Mouse (Mus musculus) myocyte (in vitro differentiated cells): ENCODE data around the gene Wfdc16.

Experiments used
- CEBPB ChIP-seq: IDR thresholded peaks from 2 replicates; pipeline ENCODE4 v1.6.1; 2011; ENCODE audit warnings: mild to moderate bottlenecking, moderate library complexity; ENCODE audit not compliant: poor library complexity, insufficient read depth, severe bottlenecking
- MAX ChIP-seq: IDR thresholded peaks from one replicate; pipeline ENCODE4 v1.6.1; 2011; ENCODE audit warnings: low read depth, mild to moderate bottlenecking, control low read depth
- MYOD1 ChIP-seq, 3 experiments: IDR thresholded peaks; one replicate each; pipeline ENCODE4 v1.6.1; 2011; ENCODE audit warnings: control low read depth in 2 of 3, low read depth in 2 of 3, mild to moderate bottlenecking in 2 of 3, moderate library complexity in 1 of 3; ENCODE audit not compliant: insufficient read length in 2 of 3, control insufficient read depth in 1 of 3
- MYOG ChIP-seq, 3 experiments: IDR thresholded peaks; one replicate each; pipeline ENCODE4 v1.6.1; 2011; ENCODE audit warnings: control low read depth in 2 of 3, low read depth in 2 of 3, mild to moderate bottlenecking in 2 of 3; ENCODE audit not compliant: insufficient read length in 2 of 3, control insufficient read depth in 1 of 3, insufficient read depth in 1 of 3
- POLR2A ChIP-seq: IDR thresholded peaks from one replicate; pipeline ENCODE4 v1.6.1; 2011; ENCODE audit warnings: low read depth, mild to moderate bottlenecking, control low read depth, moderate library complexity; ENCODE audit not compliant: insufficient read length
- POLR2AphosphoS2 ChIP-seq: IDR thresholded peaks from one replicate; pipeline ENCODE4 v1.6.1; 2011; ENCODE audit warnings: low read depth, control low read depth; ENCODE audit not compliant: insufficient read length
- SRF ChIP-seq: IDR thresholded peaks from one replicate; pipeline ENCODE4 v1.6.1; 2011; ENCODE audit warnings: low read depth; ENCODE audit not compliant: control insufficient read depth, insufficient read length
- TCF12 ChIP-seq: IDR thresholded peaks from one replicate; pipeline ENCODE4 v1.6.1; 2011; ENCODE audit warnings: mild to moderate bottlenecking, control low read depth; ENCODE audit not compliant: poor library complexity, insufficient read depth, severe bottlenecking
- TCF3 ChIP-seq: IDR thresholded peaks from one replicate; pipeline ENCODE4 v1.6.1; 2011; ENCODE audit warnings: low read depth, control low read depth; ENCODE audit not compliant: insufficient read length
- USF1 ChIP-seq: IDR thresholded peaks from one replicate; pipeline ENCODE4 v1.6.1; 2011; ENCODE audit warnings: low read depth, mild to moderate bottlenecking, control low read depth, moderate library complexity

GRCm38 (mm10) chr2:164619050-164619449, 19.5 kb downstream of the Wfdc16 start:
- TF ChIP-seq MAX, result no peak
- TF ChIP-seq POLR2AphosphoS2, result no peak
- TF ChIP-seq TCF12, result no peak
- no peak for TF ChIP-seq SRF
- TF ChIP-seq POLR2A, result no peak
- TF ChIP-seq MYOG (IDR thresholded peaks at IDR 0.05; ENCODE audit: control insufficient read depth in 1 of 3, insufficient read depth in 1 of 3, insufficient read length in 2 of 3, low read depth in 2 of 3), result no peak
- no peak for TF ChIP-seq USF1
- TF ChIP-seq MYOD1 (IDR thresholded peaks at IDR 0.05; ENCODE audit: control insufficient read depth in 1 of 3, insufficient read length in 2 of 3, low read depth in 2 of 3), result no peak
- TF ChIP-seq CEBPB, result no peak
- TF ChIP-seq TCF3, result no peak
